Mouse (Mus musculus) megakaryocyte, embryonic 14.5 days (primary cell): ENCODE data around the gene Gdap1l1. TPM values are rescaled to one million over a fixed set of nuclear protein-coding genes. Genes with fewer than 3 reads are reported as not detected.

Experiments
- H3K27me3 ChIP-seq: replicated peaks from 2 replicates; pipeline ENCODE3; 2012; ENCODE audit warnings: inconsistent platforms
- H3K36me3 ChIP-seq: replicated peaks from 2 replicates; pipeline ENCODE3; 2012; ENCODE audit warnings: low read length, inconsistent platforms, mixed read lengths
- H3K4me1 ChIP-seq: 2 replicates; pipeline ENCODE4 v1.6.1; 2012; ENCODE audit warnings: inconsistent platforms
- H3K4me3 ChIP-seq: replicated peaks from 2 replicates; pipeline ENCODE3; 2012; ENCODE audit warnings: moderate library complexity, mild to moderate bottlenecking, inconsistent platforms
- H3K9me3 ChIP-seq: 2 replicates; pipeline ENCODE4 v1.6.1; 2012; ENCODE audit warnings: inconsistent platforms
- FLI1 ChIP-seq: IDR thresholded peaks from 2 replicates; pipeline ENCODE4 v1.6.1; 2012; ENCODE audit warnings: low read length, inconsistent platforms, mixed read lengths
- GATA1 ChIP-seq: IDR thresholded peaks from 3 replicates; pipeline ENCODE4 v1.6.1; 2012; ENCODE audit warnings: mixed read lengths, low read length, inconsistent platforms, borderline replicate concordance
- polyA plus RNA-seq: library from polyadenylated mRNA; stranded (reverse); fragments of >175 nt; gene quantifications from 2 replicates; pipeline ENCODE4 v1.2.3, GENCODE M21; 2012; ENCODE audit warnings: low replicate concordance; ENCODE audit not compliant: insufficient read depth

Gdap1l1 gene
- polyA plus RNA-seq, 1 experiment: 0.47 TPM

GRCm38 (mm10) chr2:163493976-163494375 lies 55.7 kb downstream of the Gdap1l1 start:
- H3K27me3 ChIP-seq: peaks cover 62% of the 10 kb centered on the region
- no peaks in the 10 kb centered on the region for H3K9me3 ChIP-seq

DNA sequence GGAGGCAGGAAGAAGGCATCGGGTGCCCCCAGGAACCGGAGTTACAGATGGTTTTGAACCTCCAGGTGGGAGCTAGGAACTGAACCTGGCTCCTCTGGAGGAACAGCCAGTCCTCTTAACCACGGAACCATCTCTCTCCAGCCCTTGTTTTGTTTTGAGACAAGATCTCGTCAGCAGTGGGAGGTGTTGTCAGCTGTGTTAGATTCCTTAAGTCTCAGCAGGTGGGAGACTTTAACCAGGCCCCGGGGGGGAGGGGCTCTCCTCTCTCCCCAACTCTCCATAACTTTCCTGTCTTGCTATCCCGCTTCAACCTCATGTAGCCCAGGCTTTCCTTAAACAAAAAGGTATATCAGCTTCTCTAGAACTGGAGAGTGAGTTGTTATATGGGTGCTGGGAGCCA lies 56.2 kb downstream of the Gdap1l1 start:
- Histone ChIP-seq H3K4me3 (no peak overlapping the region), H3K36me3 (no peaks in the 10 kb centered on the region), H3K9me3 (no peaks in the 10 kb centered on the region), H3K27me3 (peaks cover 62% of the 10 kb centered on the region), H3K4me1 (peaks cover 5% of the 10 kb centered on the region; the same call in 1 of the 2 replicates)
- TF ChIP-seq FLI1 (no peak), GATA1 (no peak)

More at GRCm38 (mm10) chr2:163493976-163494375, 55.7 kb downstream of the Gdap1l1 start:
- Histone ChIP-seq H3K4me3 (peak overlapping the region; percentile 18), H3K4me1 (peaks cover 5% of the 10 kb centered on the region; the same call in 1 of the 2 replicates), H3K36me3 (no peaks in the 10 kb centered on the region)
- no peak for TF ChIP-seq FLI1
- no peak for TF ChIP-seq GATA1

DNA sequence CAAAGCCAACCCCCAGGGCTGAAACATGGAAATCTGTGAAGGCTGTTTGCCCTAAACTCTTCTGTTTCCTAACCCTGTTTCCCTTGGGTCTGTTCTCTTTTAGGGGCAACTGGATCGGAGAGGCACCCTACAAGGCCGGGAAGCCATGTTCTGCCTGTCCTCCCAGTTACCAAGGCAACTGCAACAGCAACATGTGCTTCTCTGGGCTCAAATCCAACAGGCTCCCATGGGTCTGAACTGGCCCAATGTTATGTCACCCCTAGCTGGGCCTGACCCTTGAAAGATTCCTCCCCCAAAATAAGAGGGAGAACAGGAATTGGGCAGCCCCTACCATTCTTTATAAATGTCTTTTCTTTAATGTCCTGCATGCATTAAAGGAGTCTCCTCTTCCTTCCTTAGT lies 63.9 kb downstream of the Gdap1l1 start:
- Histone ChIP-seq H3K9me3 (no peaks in the 10 kb centered on the region), H3K4me3 (no peak overlapping the region), H3K36me3 (no peaks in the 10 kb centered on the region), H3K4me1 (peaks cover 7% of the 10 kb centered on the region), H3K27me3 (peaks cover 50% of the 10 kb centered on the region)
- TF ChIP-seq FLI1: no peak
- TF ChIP-seq GATA1: no peak

DNA sequence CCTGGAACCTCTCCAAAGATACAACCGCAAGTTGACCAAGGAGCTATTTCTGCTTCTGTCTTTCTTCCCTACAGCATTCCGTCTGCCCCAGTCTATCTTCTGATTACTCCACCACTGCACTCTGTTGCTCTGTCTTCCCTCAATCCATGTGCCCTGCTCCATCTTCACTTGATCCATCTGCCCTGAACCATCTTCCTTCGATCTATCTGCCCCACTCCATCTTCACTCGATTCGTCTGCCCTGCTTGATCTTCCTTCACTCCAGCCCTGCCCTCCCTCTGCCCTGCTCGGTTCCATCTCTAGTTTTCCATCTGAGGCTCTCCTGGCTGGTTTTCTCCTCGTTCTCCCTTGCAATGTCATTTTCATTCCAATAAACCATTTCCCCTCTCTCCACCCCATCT lies 64.9 kb downstream of the Gdap1l1 start:
- peaks cover 7% of the 10 kb centered on the region for H3K4me1 ChIP-seq
- H3K4me3 ChIP-seq: no peak overlapping the region
- H3K27me3 ChIP-seq: peaks cover 47% of the 10 kb centered on the region
- no peaks in the 10 kb centered on the region for H3K9me3 ChIP-seq
- TF ChIP-seq GATA1 (no peak), FLI1 (no peak)
- H3K36me3 ChIP-seq: no peaks in the 10 kb centered on the region

Other genes starting within 250 kb of the Gdap1l1 start
- gene Tox2, start 235.4 kb upstream of the Gdap1l1 start, polyA plus RNA-seq: 4.5 and 36.8 TPM in 2 replicates
- gene Jph2, start 40.5 kb upstream of the Gdap1l1 start, polyA plus RNA-seq: 0.13 and 1.0 TPM in 2 replicates
- gene Oser1, start 13.8 kb upstream of the Gdap1l1 start, polyA plus RNA-seq: 2.4 and 3.5 TPM in 2 replicates
- 0.68 and 1.1 TPM in 2 replicates for gene Fitm2, start 34.2 kb downstream of the Gdap1l1 start, polyA plus RNA-seq
- not detected in 2 replicates for gene R3hdml, start 53.8 kb downstream of the Gdap1l1 start, polyA plus RNA-seq
- gene Hnf4a, start 68.3 kb downstream of the Gdap1l1 start, polyA plus RNA-seq: 0.08 TPM in 1 of 2 replicates, not detected in the other
- 5.6 and 12.6 TPM in 2 replicates for gene Ttpal, start 163.8 kb downstream of the Gdap1l1 start, polyA plus RNA-seq
- gene Serinc3, start 206.7 kb downstream of the Gdap1l1 start, polyA plus RNA-seq: 8.6 and 31.2 TPM in 2 replicates
- gene Pkig, start 219.9 kb downstream of the Gdap1l1 start, polyA plus RNA-seq: 348 and 581 TPM in 2 replicates